Mouse (Mus musculus) retina, adult 2 months (tissue): Measurements from ENCODE around the gene Angptl6.

Experiments
- DNase-seq: peaks from one replicate; pipeline ENCODE4 v3.0.0-alpha.2; 2012; ENCODE audit warnings: low read depth, low spot score

Angptl6 gene

DNA sequence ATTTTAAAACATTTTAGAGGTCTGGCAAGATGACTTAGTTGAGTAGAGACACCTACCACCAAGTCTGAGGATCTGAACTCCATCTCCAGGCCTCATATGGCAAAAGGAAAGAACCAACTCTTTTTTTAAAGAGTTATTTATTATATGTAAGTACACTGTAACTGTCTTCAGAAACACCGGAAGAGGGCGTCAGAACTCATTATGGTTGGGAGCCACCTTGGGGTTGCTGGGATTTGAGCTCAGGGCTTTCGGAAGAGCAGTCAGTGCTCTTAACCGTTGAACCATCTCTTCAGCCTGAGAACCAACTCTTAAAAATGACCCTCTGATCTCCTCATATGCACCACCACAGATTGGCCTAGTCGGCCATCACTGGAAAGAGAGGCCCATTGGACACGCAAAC, 7.7 kb upstream of the Angptl6 start:
- no peak for DNase-seq

DNA sequence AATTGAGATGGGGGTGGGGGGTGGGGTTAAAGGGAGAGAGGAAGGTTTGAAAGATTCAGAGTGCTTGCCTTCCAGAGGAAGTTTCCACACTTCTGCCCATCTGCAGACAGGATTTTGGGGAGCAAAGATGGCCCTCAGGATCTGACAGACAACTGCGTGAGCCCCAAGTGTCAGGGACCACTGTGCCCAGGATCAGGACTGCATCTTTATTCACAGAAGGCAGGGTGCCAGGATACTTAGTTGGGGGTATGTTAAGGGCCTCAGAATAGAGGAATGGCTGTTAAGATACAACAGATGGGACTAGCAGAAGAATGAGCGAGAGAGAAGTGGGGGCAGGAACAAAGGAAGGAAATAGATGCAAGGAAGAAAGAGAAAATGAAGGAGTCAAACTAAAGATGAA, 7.0 kb upstream of the Angptl6 start:
- DNase-seq: no peak

DNA sequence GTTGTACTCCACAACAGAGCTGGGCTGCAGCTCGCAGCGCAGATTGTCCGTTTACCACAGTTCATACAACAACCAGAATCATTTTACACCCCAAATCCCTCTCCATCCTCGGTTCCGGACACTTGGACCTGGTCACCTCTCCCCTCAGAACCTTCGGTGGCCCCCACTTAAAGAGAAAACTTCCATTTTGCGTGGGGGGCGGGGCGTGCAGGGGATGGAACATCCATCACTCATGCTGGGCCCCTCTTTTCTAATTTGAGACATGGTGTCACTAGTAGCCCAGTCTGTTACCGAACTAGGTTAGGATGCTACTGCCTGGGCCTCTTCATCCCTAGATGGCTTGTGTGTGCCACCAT, 839 bp downstream of the Angptl6 start:
- DNase-seq: no peak

DNA sequence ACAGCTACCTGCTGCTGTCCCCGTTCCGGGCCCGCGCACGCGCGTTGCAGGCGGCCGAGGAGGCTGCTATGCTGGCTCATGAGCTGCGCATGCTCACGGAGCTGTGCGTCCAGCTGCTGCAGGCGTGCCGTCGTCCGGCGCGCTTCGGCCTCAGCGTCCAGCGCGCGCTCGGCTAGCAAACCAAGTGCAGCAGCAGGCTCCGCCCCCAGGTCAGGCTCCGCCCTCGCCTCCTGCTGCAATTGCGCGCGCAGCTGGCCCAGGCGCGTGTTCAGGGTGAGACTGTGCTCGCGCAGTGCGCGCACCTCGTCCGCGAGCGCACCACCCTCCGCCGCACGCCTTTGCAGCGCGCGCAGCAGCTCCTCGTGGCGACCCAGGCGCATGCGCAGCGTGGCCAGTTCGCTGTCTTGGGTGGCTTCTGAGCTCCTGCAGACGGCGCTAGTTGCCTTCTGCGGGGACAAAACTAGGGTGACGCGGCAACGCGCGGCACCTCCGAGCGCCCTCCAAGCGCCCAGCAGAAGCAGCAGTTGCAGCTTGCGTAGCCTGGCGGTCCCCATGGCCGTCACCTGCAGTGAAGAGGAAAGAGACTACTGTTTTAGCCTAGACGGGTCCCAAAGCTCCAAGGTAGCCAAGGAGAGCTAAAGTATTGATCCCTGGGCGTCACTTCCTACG, 1.4 kb downstream of the Angptl6 start:
- peak; percentile 99 for DNase-seq

DNA sequence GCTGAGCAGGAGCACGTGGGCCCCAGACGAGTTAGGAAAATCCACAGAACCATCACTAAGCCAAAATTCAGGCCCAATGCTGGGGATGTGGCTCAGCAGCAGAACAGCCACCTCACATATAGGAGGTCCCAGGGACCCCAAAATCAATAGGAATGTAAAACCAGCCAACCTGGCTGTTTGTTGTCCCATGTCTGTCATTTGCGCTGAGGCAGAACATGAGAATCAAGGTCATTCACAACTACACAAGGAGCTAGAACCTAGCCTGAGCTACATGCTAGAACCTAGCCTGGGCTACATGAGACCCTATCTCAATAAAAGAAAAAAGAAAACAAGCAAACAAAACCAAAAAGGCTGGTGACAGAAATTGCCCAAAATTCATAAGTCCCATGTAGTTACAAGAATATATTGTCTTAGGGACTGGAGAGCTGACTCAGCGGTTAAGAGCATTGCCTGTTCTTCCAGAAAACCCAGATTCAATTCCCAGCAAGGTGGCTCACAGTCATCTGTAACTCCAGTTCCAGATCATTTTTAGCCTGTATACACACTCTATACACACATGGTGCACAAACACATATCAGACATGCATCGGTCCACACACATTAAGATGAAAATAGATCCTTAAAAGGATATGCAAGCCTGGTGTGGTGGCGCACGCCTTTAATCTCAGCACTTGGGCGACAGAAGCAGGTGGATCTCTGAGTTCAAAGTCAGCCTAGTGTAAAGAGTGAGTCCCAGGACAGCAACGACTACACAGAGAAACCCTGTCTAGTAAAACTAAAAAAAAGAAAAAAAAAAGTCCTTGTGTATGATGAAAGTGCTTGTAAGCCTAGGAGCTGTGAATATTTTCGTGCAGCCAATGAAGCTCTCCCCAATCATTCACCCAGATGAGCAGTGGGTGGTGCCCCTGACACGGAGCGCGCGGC, 2.1 kb downstream of the Angptl6 start:
- DNase-seq: no peak

DNA sequence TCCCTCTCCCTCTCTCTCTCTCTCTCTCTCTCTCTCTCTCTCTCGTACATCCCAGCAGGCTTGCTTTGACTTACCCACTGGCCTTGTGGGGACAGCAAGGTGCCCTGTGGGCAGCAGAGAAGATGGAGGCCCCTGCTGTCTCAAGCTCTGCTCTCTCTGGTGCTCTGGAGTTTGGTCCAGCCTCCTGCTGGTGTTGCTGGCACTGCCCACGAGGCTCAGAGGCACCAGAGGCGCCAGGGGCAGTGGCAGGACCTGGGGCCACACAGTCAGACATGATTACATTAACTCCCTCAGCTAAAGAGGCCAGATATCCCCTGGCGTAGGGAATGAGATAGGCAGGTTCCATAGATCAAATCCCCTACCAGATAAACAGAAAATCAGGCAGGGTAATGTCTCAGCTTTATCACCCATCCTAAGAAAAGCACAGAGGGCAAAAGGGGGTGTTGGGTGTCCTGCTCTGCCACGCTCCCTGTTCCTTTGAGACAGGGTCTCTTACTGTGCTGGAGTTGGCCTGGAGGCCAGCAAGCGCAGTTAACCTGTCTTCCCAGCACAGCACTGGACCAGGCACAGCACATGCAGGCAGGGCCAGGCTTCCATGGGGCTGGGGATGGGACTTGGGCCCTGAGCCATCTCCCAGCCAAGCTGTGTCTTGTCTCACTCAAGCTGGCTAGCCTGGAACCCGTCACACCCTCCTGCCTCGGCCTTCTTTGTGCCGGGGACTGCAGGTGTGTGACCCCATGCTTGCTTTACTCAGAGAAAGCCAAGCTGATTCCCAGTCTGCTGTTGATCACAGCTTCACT, 3.0 kb downstream of the Angptl6 start:
- no peak for DNase-seq

DNA sequence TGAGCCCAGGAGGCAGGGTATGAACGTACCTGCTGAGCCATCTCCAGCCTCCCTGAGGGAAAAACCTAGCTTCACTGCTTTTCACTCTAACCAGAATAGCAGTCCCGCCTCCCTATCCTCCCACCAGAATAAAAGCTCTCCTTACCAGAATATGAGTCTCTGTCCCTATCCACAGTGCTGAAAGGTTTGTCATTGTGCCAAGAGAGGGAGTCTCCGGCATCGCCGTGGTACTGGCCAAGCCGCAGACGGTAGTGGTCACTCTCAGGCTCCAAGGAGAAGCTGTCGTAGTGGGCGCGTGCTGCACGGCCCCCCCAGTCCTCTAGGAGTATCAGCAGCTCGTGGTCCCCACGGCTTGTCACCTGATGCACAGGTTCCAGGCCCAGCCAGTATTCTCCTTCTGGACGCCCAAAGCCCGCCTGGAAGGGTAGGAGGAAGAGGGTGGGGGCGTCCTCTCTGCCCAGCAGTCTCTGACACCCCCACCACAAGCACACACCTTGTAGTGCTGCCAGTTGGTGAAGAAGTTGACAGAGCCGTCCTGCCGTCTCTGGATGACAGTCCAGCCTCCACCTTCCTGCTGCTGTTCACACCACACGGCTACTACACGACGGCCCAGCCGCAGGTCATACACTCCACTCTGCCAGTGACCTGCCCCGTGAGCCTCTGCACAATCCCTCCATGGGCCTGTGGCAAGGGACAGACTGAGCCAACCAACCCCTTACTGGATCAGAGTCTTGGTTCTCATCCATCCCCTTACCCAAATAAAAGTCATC, 4.3 kb downstream of the Angptl6 start:
- DNase-seq: no peak

DNA sequence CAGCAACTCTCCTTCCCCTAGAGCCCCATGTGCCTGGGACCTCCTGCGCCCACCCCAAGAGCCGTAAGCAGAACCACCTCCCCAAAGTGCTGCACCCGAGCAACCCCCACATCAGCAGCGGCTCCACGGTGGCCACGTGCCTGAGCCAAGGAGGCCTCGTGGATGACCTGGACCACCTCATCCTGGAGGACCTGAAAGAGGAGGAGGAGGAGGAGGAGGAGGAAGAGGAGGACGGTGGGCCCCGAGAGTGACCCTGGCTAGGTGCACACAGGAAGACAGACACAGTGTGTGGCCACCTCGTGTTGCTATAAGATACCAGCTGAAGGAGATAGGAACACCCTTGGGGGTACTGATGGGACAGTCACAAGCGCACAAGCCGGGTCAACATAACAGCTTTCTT, 6.0 kb downstream of the Angptl6 start:
- DNase-seq: no peak

DNA sequence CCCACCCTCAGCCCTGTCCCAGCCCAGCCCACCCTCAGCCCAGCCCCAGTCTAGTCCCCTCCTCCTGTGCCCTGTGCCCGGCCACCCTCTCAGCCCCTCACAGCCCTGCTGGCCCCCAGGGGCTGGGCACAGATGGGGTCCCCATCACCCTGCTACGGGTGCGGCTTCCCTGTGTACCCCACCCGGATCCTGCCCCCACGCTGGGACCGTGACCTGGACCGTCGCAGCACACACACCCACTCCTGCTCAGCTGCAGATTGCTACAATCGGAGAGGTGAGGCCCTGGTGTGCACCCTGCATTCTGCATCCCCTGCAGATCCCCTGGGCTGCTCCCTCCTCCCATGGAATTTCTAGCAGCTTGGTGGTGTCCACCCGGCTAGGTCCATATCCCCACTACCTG, 6.5 kb downstream of the Angptl6 start:
- DNase-seq: no peak

DNA sequence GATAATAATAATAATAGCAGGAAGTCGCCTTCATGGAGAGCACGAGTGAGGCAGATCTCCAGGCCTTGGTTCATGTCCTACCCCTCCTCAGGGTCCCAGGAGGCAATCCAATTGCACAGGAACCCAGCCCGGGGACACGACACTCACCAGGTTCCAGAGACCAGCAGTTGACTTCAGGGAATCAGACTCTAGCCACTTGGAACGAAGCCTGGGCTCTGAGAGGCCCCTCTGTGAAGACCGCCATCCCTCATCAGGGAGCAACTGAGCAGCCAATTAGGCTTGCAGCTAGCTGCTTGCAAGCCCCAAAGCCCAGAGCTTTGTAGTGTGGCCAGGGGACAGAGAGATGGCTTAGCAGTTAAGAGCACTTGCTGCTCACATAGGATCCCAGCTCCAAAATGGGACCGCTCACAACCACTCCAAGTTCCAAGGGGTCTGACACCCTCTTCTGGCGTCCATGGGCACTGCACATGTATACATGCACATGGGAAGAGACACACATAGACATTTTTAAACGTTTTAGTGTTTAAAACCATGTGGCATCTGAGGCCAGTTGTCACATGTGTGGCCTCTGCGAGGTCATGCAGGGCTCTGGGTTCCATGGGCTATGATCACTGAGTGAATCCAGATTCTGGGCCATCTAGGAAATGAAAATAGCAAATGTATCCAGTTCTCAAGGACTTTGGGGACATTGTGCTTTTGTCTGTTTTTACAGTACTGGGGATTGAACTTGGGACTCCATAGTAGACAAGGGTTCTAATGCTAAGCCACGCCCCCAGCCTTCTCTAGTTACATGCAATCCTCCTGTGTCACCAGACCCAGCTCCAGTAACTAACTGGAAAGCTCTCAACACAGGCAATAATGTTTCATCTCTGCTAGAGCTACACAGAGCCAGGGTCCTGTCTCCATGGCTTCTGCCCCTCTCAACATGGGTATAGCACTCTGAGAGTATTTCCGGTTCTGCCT, 9.0 kb downstream of the Angptl6 start:
- no peak for DNase-seq

DNA sequence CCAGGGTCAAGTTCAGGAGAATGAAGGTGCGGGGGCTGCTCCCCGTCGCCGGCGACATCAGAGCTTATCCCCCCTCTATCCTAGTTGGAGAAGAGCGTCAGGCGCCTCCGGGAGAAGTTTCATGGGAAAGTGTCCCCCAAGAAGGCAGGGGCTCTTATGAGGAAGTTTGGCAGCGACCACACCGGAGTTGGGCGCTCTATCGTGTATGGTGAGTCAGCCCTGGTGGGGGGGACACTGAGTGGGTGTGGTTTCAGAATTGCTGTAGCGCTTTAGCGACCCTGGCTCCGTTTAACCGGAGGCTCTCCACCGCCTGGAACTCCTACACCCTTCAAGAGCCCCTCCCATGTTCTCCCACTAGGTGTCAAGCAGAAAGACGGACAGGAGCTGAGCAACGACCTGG, 10.3 kb downstream of the Angptl6 start:
- no peak for DNase-seq

DNA sequence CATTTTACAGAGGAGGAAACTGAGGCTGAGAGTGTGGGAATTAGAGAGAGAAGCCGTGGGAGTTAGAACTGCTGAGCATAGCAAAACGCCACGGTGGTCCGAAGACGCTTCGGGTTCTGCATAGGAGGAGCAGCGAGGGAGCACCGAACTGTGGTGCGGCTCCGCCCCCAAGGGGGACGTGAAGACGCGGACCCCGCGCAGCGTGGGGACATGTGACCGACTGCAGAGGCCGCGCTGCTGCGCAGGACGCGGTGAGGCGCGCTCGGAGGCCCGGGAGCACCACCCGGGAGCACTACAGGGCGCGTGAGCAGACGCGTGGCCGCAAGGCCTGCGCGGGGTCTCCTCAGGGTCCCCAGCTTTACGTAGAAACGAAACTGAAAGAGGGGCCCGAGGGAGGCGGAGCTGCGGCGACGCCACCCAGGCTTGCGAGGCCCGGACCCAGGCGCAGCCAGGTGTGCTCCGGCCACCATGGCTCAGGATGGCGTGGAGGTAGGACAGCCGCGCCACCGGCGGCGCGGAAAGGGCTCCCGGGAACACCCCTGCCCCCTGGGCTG, 11.0 kb downstream of the Angptl6 start, which contains the start of gene A230050P20Rik:
A230050P20Rik (plus strand) TSS at position 195 of the 554 bp plus-strand sequence.
- peak; percentile 18 for DNase-seq

DNA sequence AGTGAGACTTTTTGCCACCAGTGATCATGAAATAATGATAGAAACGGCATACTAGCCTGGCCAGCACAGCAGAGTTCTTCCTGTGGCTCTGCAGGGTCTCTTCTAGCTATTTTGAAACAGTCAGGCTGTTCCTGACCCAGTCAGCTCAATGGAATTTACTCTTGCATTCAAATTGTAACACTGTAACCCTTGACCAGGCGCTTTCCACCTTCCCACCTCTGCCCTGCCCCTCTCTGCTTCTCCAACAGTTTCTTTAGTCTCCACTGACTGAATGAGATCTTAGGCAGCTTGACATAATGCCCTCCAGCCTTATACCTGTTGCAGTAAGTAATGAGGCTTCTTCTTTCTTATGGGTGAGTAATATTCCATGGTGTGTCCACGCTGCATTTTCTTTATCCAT, 12.6 kb downstream of the Angptl6 start:
- DNase-seq: no peak

DNA sequence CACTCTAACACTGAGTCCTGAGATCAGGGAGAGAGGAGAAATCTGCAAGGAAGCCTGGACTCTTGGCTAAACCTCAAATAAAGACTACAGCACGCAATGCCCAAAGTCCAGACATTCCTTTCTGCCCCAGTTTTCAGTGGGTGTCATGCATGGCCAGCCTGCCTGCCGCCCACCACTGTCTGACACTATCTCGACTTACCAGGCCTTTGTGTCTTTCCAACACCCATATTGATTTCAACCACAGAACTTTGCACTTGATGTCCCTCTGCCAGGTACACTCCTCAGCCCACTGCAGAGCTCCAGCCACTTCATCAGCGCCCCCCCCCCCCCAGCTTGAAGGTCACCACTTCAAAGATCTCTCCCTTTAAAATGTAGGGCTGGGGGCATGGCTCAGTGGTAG, 17.3 kb downstream of the Angptl6 start:
- no peak for DNase-seq

DNA sequence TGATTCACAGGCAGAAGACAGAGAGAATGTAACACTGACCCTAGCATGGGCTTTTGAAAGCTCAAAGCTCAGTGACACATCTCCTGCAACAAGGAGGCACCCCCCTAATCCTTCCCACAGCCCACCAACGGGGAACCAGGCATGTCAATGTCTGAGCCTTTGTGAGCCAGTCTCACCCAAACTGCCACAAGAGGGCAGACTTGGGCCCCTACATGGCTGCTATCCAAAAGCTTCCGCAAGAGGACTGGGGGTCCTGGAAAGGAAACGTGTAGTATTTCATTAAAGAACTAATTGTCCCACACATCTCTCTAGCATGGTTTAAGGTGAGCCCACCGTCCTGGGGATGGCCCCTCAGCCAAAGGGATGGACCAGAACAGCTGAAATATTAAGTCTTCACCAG, 17.7 kb downstream of the Angptl6 start:
- DNase-seq: no peak

DNA sequence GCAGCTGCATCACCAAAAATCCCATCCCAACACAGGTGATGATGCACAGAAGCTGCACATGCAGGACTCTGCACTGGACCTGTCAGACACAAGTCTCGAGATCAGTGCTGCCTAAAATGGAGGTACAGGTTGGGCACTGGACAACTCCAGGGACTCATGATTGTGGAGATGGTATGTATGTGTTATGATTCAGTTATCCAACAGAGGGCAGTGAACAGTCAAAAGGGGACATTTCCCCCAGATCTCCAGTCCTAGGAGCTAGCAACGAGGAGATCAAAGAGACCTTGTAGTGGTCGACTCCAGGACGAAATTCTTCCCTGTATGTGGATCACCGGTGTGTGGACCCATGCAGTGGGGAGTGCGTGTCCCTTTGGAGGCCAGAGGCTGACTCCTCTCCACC, 19.6 kb downstream of the Angptl6 start:
- no peak for DNase-seq

DNA sequence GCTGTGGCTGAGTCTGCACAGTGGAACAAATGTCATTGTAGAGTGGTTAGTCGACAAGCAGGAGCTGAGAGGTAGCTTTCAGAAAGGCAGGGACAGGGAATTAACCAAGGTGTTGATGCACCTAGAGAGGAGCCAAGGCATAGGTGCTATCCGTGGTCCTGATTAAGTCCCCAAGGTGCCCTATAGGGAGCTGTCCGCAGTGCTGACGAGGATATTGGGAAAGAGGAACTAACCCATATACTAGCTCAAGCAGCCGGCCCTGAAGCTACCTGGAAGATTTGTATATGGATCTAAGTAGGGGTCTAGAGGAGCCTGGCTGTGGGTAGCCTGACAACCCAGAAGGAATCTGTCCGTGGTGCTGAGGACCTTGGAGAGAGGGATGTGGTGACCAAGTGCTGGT, 22.4 kb downstream of the Angptl6 start:
- DNase-seq: no peak

DNA sequence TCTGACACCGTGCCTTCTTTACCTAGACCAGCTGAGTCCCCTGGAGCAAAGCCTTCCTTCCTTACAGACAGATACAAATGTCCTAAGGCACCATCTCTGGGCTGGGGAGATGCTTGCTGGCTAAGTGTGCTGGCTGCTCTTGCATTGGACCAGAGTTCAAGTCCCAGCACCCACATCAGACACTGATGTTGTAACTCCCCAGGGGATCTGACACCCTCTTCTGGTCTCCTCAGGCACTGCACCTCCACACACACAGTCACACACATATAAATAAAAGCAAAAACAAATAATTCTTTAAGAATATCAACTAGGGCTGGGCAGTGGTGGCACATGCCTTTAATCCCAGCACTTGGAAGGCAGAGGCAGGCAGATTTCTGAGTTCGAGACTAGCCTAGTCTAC, 29.3 kb downstream of the Angptl6 start:
- DNase-seq: no peak

DNA sequence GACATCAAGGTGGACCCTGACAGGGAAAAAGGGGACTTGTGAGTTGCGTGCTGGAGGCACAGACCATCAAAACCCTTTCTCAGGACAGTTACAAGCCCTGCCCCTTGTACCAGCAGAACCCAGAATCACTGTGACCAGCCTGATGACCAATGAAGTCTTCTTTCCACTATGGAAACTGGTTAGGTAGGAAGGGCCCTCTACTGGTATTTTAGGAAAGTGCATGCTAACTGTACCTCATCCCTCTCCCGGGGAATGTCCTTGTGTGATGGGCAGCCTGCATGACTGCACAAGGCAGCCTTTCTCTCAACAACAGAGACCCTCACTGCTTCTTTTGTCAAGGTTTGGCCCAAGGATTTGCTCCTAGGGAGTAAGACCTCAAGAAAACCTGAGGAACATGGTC, 36.9 kb downstream of the Angptl6 start:
- DNase-seq: no peak

DNA sequence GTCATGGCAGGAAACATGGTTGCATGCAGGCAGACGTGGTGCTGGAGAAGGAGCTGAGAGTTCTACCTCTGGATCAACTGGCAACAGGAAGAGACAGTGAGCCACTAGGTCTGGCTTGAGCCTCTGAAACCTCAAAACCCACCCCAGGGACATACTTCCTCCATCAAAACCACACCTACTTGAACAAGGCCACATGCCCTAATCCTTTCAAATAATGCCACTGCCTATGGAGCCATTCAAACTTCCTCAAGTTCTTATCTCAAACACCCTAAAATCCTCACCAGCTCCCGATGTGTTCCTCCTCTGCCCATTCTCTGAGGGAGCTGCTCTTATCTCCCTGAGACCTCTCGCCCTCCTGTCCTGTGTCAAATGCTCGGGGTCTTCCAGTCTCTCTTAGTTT, 37.3 kb downstream of the Angptl6 start:
- DNase-seq: no peak
